Mouse (Mus musculus) hindbrain, embryonic 10.5 days (tissue): Measurements from ENCODE around the gene Atg2a. TPM values are rescaled to one million over a fixed set of nuclear protein-coding genes. Genes with fewer than 3 reads are reported as not detected.

ENCODE experiments used
- DNase-seq: peaks from one replicate; pipeline ENCODE4 v3.0.0-alpha.2; 2017; ENCODE audit warnings: low spot score
- H3K27ac ChIP-seq: fragments of 300-500 bp; sonication (generic); 2 replicates; pipeline ENCODE4 v1.5.1; 2016; ENCODE audit warnings: mild to moderate bottlenecking, moderate library complexity
- H3K27me3 ChIP-seq: fragments of 300-500 bp; sonication (generic); 2 replicates; pipeline ENCODE4 v1.6.1; 2016; ENCODE audit warnings: mild to moderate bottlenecking; ENCODE audit not compliant: poor library complexity, insufficient read depth, severe bottlenecking
- H3K36me3 ChIP-seq: fragments of 300-500 bp; sonication (generic); 2 replicates; pipeline ENCODE4 v1.6.1; 2016; ENCODE audit warnings: mild to moderate bottlenecking, moderate library complexity
- H3K4me1 ChIP-seq: fragments of 300-500 bp; sonication (generic); replicated peaks from 2 replicates; pipeline ENCODE4 v1.6.1; 2016; ENCODE audit warnings: mild to moderate bottlenecking
- H3K4me3 ChIP-seq: fragments of 300-500 bp; sonication (generic); 2 replicates; pipeline ENCODE4 v1.5.1; 2016; ENCODE audit warnings: mild to moderate bottlenecking, moderate library complexity
- H3K9me3 ChIP-seq: fragments of 300-500 bp; sonication (generic); 2 replicates; pipeline ENCODE4 v1.6.1; 2016; ENCODE audit warnings: mild to moderate bottlenecking, moderate library complexity
- WGBS: fragments of 180-500 bp; shearing (Covaris S2); methylation state at CpG from one replicate; pipeline ENCODE4 v1.1.7; 2016; 5-methylcytosine and 5-hydroxymethylcytosine counted together
- polyA plus RNA-seq: library from polyadenylated mRNA; unstranded; fragments of >200 nt; fragmentation: Nextera tagmentation; extraction: Ambion mirVana; gene quantifications from 2 replicates; pipeline ENCODE4 v1.2.1, GENCODE M21; 2016

Atg2a gene
- polyA plus RNA-seq, 1 experiment from 2014 or later = 14.9 TPM

DNA sequence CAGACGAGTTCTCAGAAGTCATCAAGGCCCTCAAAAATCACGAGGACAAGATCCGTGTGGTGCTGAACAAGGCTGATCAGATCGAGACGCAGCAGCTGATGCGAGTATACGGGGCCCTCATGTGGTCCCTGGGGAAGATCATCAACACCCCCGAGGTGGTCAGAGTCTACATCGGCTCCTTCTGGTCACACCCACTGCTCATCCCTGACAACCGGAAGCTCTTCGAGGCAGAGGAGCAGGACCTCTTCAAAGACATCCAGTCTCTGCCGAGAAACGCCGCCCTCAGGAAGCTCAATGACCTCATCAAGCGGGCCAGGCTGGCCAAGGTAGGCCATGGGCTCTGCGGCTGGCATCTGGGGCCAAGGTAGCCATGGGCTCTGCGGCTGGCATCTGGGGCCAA lies 52.8 kb downstream of the Atg2a start:
- no peak overlapping the region for H3K4me3 ChIP-seq
- H3K36me3 ChIP-seq = peaks cover 93% of the 10 kb centered on the region
- WGBS = 94% methylated on average over 17 of the region's 17 CpGs
- H3K4me1 ChIP-seq = 0 out of 2 replicates have a peak, but pooled peaks cover 11% of the 10 kb centered on the region
- H3K9me3 ChIP-seq = no peaks in the 10 kb centered on the region
- DNase-seq = no peak
- no peaks in the 10 kb centered on the region for H3K27me3 ChIP-seq
- no peak overlapping the region for H3K27ac ChIP-seq

GRCm38 (mm10) chr19:6296551-6297210 lies 55.2 kb downstream of the Atg2a start:
- no peak overlapping the region for H3K27ac ChIP-seq
- H3K9me3 ChIP-seq = no peaks in the 10 kb centered on the region
- WGBS = 87% methylated on average over 5 of the region's 5 CpGs
- DNase-seq = no peak
- no peaks in the 10 kb centered on the region for H3K27me3 ChIP-seq
- H3K4me1 ChIP-seq = peaks cover 17% of the 10 kb centered on the region
- no peak overlapping the region for H3K4me3 ChIP-seq
- H3K36me3 ChIP-seq = peaks cover 94% of the 10 kb centered on the region

DNA sequence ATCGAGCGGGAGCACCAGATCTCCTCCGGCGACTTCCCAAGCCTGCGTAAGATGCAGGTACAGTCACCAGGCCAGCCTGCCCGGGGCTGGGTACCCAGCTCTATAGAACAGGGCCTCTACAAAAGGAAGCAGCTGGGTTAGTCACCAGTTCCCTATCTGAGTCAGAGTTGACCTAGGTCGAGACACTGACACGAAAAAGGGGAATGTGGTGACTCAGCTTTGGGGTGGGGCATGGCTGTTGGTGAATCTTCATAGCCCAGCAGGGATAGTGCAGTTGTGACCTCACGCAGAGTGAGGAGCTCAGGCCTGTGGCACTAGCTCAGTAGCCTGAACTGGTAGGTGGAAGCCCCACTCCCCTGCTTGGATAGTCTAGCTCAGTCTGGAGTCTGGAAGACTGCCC lies 56.2 kb downstream of the Atg2a start:
- H3K9me3 ChIP-seq = no peaks in the 10 kb centered on the region
- 90% methylated on average over 9 of the region's 9 CpGs for WGBS
- H3K4me1 ChIP-seq = peaks cover 17% of the 10 kb centered on the region
- no peaks in the 10 kb centered on the region for H3K27me3 ChIP-seq
- H3K27ac ChIP-seq = peak overlapping the region; percentile 9; the same call in 1 of the 2 replicates
- no peak overlapping the region for H3K4me3 ChIP-seq
- H3K36me3 ChIP-seq = peaks cover 85% of the 10 kb centered on the region
- no peak for DNase-seq

- Histone ChIP-seq H3K9me3 (no peaks in the 10 kb centered on the region), H3K36me3 (peaks cover 75% of the 10 kb centered on the region), H3K4me1 (peaks cover 17% of the 10 kb centered on the region), H3K4me3 (no peak overlapping the region), H3K27me3 (no peaks in the 10 kb centered on the region), H3K27ac (no peak overlapping the region; the same call in 1 of the 2 replicates)
- DNase-seq = no peak
- WGBS = 87% methylated on average over 4 of the region's 4 CpGs
Measured at GRCm38 (mm10) chr19:6299003-6299402, 57.5 kb downstream of the Atg2a start.

- 85% methylated on average over 7 of the region's 7 CpGs for WGBS
- H3K27me3 ChIP-seq = no peaks in the 10 kb centered on the region
- no peak overlapping the region for H3K4me3 ChIP-seq
- peaks cover 68% of the 10 kb centered on the region for H3K36me3 ChIP-seq
- H3K27ac ChIP-seq = peak overlapping the region; percentile 57
- no peak for DNase-seq
- H3K4me1 ChIP-seq = peaks cover 17% of the 10 kb centered on the region
- no peaks in the 10 kb centered on the region for H3K9me3 ChIP-seq
Measured at GRCm38 (mm10) chr19:6299450-6300267, 58.2 kb downstream of the Atg2a start.

DNA sequence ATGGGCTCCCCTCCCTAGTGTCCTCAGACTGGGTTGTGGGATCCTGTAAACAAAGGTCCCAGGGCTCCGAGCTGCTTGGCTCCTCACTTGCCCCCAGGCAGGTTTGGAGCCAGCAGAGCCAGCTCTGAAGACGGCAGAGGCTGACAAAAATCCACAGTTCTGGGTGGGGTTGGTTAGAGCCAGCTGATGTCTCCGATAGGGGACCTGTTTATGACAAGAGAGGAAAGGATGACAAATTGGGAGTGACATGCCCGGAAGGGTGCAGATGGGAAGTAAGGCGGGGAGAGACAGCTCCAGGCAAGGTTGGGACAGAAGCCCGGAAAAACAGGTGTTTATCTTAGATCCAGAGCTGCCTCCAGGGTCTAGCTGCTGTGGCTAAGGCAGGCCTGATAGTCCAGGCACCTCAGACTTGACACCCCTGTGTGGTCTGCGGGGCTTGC lies 59.0 kb downstream of the Atg2a start:
- WGBS = 77% methylated on average over 7 of the region's 7 CpGs
- H3K36me3 ChIP-seq = peaks cover 61% of the 10 kb centered on the region

GRCm38 (mm10) chr19:6302114-6302513 lies 60.6 kb downstream of the Atg2a start:
- Histone ChIP-seq H3K36me3 (peaks cover 44% of the 10 kb centered on the region), H3K9me3 (no peaks in the 10 kb centered on the region), H3K27ac (no peak overlapping the region), H3K4me3 (no peak overlapping the region), H3K4me1 (peaks cover 34% of the 10 kb centered on the region), H3K27me3 (no peaks in the 10 kb centered on the region)
- 93% methylated on average over 5 of the region's 5 CpGs for WGBS
- no peak for DNase-seq

More for the DNA sequence above, 59.0 kb downstream of the Atg2a start:
- Histone ChIP-seq H3K4me1 (peaks cover 17% of the 10 kb centered on the region), H3K27ac (peak overlapping the region; percentile 57), H3K27me3 (no peaks in the 10 kb centered on the region), H3K9me3 (no peaks in the 10 kb centered on the region), H3K4me3 (no peak overlapping the region)
- DNase-seq = no peak

DNA sequence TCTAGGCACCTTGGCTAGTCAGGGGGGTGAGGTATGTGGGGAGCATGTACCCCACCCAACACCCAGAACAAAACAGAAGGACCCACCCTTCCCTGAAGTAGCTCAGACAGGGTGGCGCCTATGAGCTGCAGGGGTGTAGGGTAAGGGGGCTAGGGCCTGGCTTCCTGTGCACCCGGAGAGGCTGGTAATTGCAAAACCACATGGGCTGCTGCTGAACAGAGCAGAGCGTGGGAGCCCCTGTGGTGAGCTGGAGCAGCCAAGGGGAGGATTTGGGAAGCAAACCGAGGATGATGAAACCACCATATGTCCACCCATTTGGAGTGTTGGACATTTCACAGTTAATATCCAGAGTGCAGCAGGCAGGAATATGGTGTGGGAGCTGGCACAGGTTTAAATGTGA lies 61.1 kb downstream of the Atg2a start:
- no peak for DNase-seq
- Histone ChIP-seq H3K27me3 (no peaks in the 10 kb centered on the region), H3K4me3 (no peak overlapping the region), H3K4me1 (peaks cover 38% of the 10 kb centered on the region), H3K36me3 (peaks cover 40% of the 10 kb centered on the region), H3K27ac (0 out of 2 replicates have a peak overlapping the region, but pooled peaks have one; percentile 41), H3K9me3 (no peaks in the 10 kb centered on the region)
- 54% methylated on average over 4 of the region's 4 CpGs for WGBS

DNA sequence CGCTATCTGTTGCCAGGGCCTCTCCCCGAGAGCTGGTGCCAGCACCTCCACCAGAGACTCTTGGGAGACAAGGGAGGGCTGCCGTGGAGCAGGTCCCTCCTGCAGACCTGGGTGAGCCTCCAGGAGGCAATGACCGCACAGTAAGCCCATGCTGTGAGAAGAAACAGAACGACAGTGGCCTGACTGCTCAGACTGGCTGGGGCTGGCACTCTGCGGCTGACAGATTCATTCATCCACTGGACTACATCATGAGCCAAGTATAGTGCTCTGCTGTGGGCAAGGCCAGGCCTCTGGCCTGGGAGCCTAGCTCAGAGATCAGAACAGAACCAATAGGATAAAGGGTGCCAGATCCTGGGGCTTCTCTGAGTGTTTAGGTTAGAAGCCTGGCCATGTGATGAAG lies 62.4 kb downstream of the Atg2a start:
- Histone ChIP-seq H3K9me3 (no peaks in the 10 kb centered on the region), H3K4me1 (peaks cover 50% of the 10 kb centered on the region), H3K27me3 (no peaks in the 10 kb centered on the region), H3K27ac (peak overlapping the region; percentile 17; the same call in 1 of the 2 replicates), H3K36me3 (peaks cover 27% of the 10 kb centered on the region), H3K4me3 (no peak overlapping the region)
- WGBS = 85% methylated on average over 6 of the region's 6 CpGs
- no peak for DNase-seq

- 27% methylated on average over 5 of the region's 5 CpGs for WGBS
- Histone ChIP-seq H3K27ac (no peak overlapping the region; the same call in 1 of the 2 replicates), H3K36me3 (peaks cover 15% of the 10 kb centered on the region)
Measured at GRCm38 (mm10) chr19:6304787-6305516, 63.5 kb downstream of the Atg2a start.

GRCm38 (mm10) chr19:6305517-6306115 lies 64.1 kb downstream of the Atg2a start:
- peak overlapping the region; percentile 85 for H3K4me3 ChIP-seq
- no peaks in the 10 kb centered on the region for H3K9me3 ChIP-seq
- H3K36me3 ChIP-seq = peaks cover 15% of the 10 kb centered on the region
- peaks cover 46% of the 10 kb centered on the region for H3K4me1 ChIP-seq
- DNase-seq = no peak
- H3K27ac ChIP-seq = peak overlapping the region; percentile 89
- WGBS = 56% methylated on average over 8 of the region's 8 CpGs
- H3K27me3 ChIP-seq = no peaks in the 10 kb centered on the region

More at GRCm38 (mm10) chr19:6304787-6305516, 63.5 kb downstream of the Atg2a start:
- Histone ChIP-seq H3K27me3 (no peaks in the 10 kb centered on the region), H3K9me3 (no peaks in the 10 kb centered on the region), H3K4me3 (no peak overlapping the region), H3K4me1 (peaks cover 52% of the 10 kb centered on the region)
- DNase-seq = peak; percentile 89

- 1% methylated on average over 38 of the region's 38 CpGs for WGBS
- Histone ChIP-seq H3K9me3 (no peaks in the 10 kb centered on the region), H3K27ac (peak within 1 kb of the TSS; percentile 89), H3K27me3 (no peaks in the 10 kb centered on the region), H3K36me3 (peaks cover 15% of the 10 kb centered on the region), H3K4me1 (peaks cover 44% of the 10 kb centered on the region), H3K4me3 (peak within 1 kb of the TSS; percentile 85)
- DNase-seq = peak; percentile 82
Measured at GRCm38 (mm10) chr19:6306137-6306551, 64.7 kb downstream of the Atg2a start, which contains the start of gene Cdc42bpg. Gene Cdc42bpg, plus strand, starts transcription at chr19:6306456.
